Mouse (Mus musculus) cerebellum, adult 9-11 months (tissue): Measurements from ENCODE around the gene Gm8369.
"Not testable (repeated sequence)": the region's sequence is repeated elsewhere in the genome, so short reads cannot be mapped to it uniquely, and the experiment has no call there.

Experiments
- DNase-seq: peaks from one replicate; pipeline ENCODE4 v3.0.0; 2022

Gm8369 gene

DNA sequence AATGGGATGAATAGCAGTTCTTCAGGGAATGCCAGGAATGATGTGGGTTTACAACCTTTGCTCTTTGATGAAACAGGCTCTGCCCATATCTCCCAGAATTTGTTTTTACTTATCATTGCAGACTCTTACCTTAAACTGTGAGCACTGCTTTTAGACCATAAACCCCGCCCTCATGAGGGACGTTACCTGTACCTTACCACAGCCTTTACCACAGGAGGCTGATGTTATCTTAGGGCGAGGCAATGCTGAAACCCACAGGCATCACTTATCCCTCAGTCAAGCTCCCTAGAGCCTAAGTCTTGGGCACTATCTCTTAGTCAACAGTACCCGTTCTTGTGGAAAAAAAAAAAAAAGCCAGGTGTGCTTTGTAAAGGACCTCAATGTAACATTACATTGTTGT lies 31.1 kb downstream of the Gm8369 start:
- DNase-seq: no peak

DNA sequence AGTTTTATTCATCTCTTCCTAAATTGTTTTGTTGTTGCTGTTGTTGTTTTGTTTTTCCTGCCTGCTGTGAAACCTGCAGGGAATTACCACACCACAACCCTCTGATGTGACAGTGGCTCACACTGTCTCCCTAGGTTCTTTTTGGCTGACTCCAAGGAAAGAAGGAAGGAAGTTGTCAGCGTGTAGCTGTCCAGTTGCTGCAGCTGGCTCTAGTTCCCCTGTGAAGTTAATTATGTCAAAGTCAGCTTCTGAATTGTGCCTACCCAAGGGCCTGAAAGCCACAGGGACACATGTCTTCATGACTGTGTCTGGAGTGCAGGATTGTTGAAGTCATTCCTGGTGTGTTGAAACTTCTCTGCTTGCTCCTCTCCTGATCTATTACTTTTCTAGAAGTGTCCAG lies 31.6 kb downstream of the Gm8369 start:
- DNase-seq: not testable (repeated sequence)

- DNase-seq: not testable (repeated sequence)
Observed at GRCm38 (mm10) chr19:11518356-11518755, 32.6 kb downstream of the Gm8369 start.

DNA sequence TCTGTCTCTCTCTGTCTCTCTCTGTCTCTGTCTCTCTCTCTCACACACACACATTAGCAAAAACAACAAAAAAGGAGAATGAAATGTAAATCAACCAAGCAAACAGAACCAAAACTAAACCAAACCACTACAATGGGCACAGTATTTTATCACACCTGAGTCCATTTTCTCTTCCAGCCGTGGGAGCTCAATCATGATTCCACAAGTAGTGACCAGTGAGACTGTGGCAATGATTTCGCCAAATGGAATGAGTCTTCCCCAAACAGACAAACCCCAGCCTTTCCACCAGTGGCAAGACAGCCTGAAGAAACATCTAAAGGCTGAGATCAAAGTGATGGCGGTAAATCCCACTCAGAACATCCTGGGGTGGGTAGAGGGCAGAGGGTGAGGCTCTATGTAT lies 34.4 kb downstream of the Gm8369 start:
- no peak for DNase-seq

GRCm38 (mm10) chr19:11533421-11533820 lies 47.7 kb downstream of the Gm8369 start:
- DNase-seq: no peak

GRCm38 (mm10) chr19:11533888-11534445 lies 48.2 kb downstream of the Gm8369 start:
- no peak for DNase-seq

DNA sequence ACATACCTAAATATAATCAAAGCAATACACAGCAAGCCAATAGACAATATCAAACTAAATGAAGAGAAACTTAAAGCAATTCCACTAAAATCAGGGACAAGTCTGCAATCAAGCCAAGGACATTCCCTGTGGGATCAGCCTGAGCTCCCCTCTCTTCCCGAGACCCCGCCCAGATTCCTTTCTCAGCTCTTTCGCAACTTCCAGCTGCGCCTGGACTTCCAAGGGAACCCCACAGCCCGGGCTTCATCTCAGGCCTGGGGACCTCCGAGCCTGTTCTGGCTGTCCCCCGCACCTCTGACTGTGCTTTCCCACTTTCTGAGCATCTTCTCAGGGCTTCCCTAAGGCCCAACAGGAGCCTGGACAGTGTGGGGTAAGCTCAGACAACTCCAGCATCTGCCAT lies 50.9 kb downstream of the Gm8369 start, which contains the start of gene Ms4a4d:
Ms4a4d (plus strand) TSS at position 209 of the 400 bp plus-strand sequence.
- DNase-seq: no peak

- DNase-seq: no peak
Observed at GRCm38 (mm10) chr19:11537336-11537735, 51.6 kb downstream of the Gm8369 start.

GRCm38 (mm10) chr19:11540166-11540821 lies 54.6 kb downstream of the Gm8369 start:
- DNase-seq: not testable (repeated sequence)

DNA sequence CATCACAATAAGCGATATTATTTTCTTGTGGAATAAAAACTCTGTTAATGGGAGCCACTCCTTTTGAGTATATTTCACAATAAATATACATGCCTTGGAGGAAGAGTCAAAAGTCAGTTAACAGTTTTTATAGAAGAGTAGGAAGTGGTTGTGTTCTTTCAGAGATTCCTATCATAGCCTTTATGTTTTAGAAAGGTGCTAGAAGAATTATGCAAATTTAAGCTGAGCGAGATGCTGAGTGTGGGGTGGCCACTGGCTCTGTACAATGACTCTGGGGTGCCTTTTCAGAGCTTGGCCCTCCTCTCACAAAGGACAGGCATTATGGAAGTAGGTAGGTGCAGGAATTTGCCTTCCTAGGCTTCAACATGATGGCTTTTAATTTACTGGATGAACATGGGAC lies 58.6 kb downstream of the Gm8369 start:
- DNase-seq: not testable (repeated sequence)

- no peak for DNase-seq
Observed at GRCm38 (mm10) chr19:11547911-11548310, 62.2 kb downstream of the Gm8369 start.

GRCm38 (mm10) chr19:11554726-11555125 lies 69.0 kb downstream of the Gm8369 start:
- no peak for DNase-seq

DNA sequence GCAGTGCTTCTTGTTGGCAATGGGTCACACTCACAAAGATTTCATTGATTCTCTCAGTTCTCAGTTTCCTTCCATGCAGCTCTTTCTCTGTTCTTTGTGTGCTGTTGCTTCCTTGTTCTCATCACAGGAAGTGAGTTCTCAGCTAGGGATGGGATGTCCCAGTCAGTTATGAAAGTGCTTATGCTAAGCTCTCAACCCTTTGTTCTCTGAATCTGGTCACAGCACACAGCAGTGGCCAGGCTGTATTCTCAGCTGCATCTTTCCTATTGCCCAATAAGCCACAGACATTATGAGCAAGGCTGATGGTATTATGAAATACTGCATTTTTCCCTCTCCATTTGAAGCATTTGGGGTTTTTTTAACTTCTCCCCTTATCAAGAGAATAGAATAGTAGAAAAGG lies 73.8 kb downstream of the Gm8369 start:
- DNase-seq: not testable (repeated sequence)
